Mouse (Mus musculus): ENCODE results near the gene Tmc2. TPM values are rescaled to one million over a fixed set of nuclear protein-coding genes. Genes with fewer than 3 reads are reported as not detected.

Gene Tmc2
- polyA plus RNA-seq, 1 experiment from 2014 or later: not detected

DNA sequence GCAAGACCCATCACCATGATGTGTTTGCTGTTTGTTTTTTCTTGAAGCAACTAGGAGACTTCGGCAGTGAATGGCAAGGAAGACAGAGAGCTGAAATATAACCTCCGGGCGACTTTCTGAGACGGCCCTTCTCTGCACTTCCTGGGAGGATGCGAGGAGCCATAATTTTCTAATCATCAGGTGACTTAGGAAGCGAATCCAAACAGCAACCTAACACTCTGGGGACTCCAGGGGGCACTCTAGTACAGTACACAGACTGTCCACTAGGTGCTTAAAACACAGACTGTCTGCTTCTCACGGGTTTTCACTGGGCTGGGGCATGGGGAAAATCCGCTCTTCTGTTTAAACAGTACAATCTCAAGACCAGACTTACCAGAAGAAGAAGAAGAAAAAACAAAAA lies 96.4 kb downstream of the Tmc2 start:
- H3K27ac ChIP-seq (ENCODE audit: low read depth): no peak overlapping the region
- TF ChIP-seq EP300 (IDR thresholded peaks at IDR 0.05; ENCODE audit: low read depth) (no peak), CTCF (IDR thresholded peaks at IDR 0.05; ENCODE audit: low read depth) (peak; percentile 91)
- DNase-seq (peak; percentile 60), ATAC-seq (peak; percentile 68)
- H3K4me1 ChIP-seq (ENCODE audit: insufficient read depth): peaks cover 2% of the 10 kb centered on the region; the same call in 1 of the 2 replicates
- no peak overlapping the region for H3K4me2 ChIP-seq (ENCODE audit: low read depth, low read length)
- WGBS (ENCODE audit: insufficient replicate concordance): 11% methylated on average over 8 of the region's 8 CpGs
- H3K36me3 ChIP-seq (replicated peaks; ENCODE audit: insufficient read depth, low read length): no peaks in the 10 kb centered on the region
- H3K4me3 ChIP-seq (ENCODE audit: low read depth, low read length): no peak overlapping the region
- no peaks in the 10 kb centered on the region for H3K9me3 ChIP-seq (ENCODE audit: low read length)
- peaks cover 38% of the 10 kb centered on the region for H3K27me3 ChIP-seq (ENCODE audit: insufficient read depth, low read length)
- no peak overlapping the region for H3K9ac ChIP-seq (replicated peaks)

DNA sequence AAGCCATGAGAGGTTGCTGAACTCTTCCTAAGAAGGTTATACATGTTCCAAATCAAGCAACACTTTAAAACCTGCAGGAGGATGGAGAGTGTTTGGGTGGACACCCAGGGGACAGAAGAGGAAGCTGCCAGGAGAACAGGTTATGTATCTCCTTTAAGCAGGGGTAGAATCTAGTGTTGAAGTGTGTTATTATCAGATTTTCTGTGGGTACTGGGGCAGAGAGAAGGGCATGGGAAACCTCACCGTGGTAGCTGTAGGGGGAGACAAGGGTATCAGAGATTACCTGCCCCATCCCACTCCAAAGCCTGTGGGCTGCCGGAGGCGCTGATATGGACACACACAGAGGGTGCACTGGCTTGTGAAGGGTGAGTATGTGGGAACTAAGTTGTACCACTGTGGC lies 98.0 kb downstream of the Tmc2 start:
- WGBS (ENCODE audit: insufficient replicate concordance): 42% methylated on average over 3 of the region's 3 CpGs
- Histone ChIP-seq H3K4me3 (ENCODE audit: low read depth, low read length) (no peak overlapping the region), H3K9ac (replicated peaks) (no peak overlapping the region), H3K27ac (ENCODE audit: low read depth) (no peak overlapping the region), H3K27me3 (ENCODE audit: insufficient read depth, low read length) (peaks cover 54% of the 10 kb centered on the region), H3K9me3 (ENCODE audit: low read length) (no peaks in the 10 kb centered on the region), H3K36me3 (replicated peaks; ENCODE audit: insufficient read depth, low read length) (no peaks in the 10 kb centered on the region), H3K4me2 (ENCODE audit: low read depth, low read length) (no peak overlapping the region), H3K4me1 (ENCODE audit: insufficient read depth) (peaks cover 2% of the 10 kb centered on the region; the same call in 1 of the 2 replicates)
- no peak for TF ChIP-seq EP300 (IDR thresholded peaks at IDR 0.05; ENCODE audit: low read depth)
- no peak for TF ChIP-seq CTCF (IDR thresholded peaks at IDR 0.05; ENCODE audit: low read depth)
- DNase-seq (no peak), ATAC-seq (no peak)

DNA sequence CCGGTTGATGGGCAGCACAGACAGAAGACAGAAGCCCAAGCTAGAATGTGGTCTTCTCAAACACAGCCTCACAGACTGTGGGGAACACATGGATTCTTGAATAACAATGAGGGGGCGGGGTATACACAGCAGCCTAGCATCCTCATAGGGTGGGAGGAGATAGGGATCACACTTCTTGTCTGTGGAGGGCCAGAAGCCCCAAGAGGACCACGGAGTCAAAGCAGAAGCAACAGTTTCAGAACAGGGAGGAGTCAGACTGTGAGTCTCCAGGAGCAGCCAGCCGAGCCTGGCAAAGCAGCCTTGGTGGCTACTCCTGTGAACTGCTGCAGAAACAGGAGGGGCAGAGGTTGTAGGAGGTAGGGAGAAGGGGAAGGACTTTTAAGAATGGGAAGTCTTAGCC lies 98.5 kb downstream of the Tmc2 start:
- H3K9me3 ChIP-seq (ENCODE audit: low read length): no peaks in the 10 kb centered on the region
- peaks cover 2% of the 10 kb centered on the region; the same call in 1 of the 2 replicates for H3K4me1 ChIP-seq (ENCODE audit: insufficient read depth)
- no peak for DNase-seq
- H3K4me2 ChIP-seq (ENCODE audit: low read depth, low read length): no peak overlapping the region
- H3K36me3 ChIP-seq (replicated peaks; ENCODE audit: insufficient read depth, low read length): no peaks in the 10 kb centered on the region
- no peak overlapping the region for H3K4me3 ChIP-seq (ENCODE audit: low read depth, low read length)
- 7% methylated on average over 4 of the region's 4 CpGs for WGBS (ENCODE audit: insufficient replicate concordance)
- no peak for ATAC-seq
- TF ChIP-seq EP300 (IDR thresholded peaks at IDR 0.05; ENCODE audit: low read depth) (no peak), CTCF (IDR thresholded peaks at IDR 0.05; ENCODE audit: low read depth) (no peak)
- no peak overlapping the region for H3K9ac ChIP-seq (replicated peaks)
- peaks cover 58% of the 10 kb centered on the region for H3K27me3 ChIP-seq (ENCODE audit: insufficient read depth, low read length)
- H3K27ac ChIP-seq (ENCODE audit: low read depth): no peak overlapping the region

DNA sequence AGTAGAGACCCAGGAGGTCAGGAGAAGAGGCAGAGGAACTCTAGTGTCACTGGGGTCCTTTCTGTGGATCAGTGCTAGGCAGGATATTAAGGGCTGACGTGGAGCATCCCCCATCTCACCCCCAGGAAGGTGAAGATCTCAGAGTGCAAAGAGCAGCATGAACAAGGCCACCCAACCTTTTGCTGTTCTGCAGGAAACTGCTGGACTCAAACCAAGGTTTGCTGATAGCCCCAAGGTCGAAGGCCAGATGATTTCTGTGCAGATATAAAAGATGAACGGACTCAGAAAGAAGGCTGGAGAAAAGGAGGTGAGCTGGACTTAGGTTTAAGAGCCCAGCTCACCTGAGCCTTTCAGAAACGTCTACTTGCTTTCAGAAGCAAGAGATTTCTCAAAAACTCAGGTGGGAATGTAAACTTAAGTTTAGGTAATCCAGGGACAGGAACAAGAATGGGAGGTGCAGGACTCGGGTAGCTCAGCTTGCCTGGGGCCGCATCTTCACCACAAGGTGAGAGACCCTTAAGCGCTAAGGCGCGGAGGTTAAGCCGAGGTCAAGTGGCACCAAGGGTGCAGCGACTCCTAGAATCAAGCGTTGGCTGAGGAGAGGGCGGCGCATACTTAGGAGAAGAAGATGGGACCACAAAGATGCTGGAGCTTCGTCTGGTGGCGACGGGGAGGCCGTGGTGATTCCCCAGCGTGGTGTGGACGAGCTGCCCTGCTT lies 99.4 kb downstream of the Tmc2 start:
- peaks cover 64% of the 10 kb centered on the region for H3K27me3 ChIP-seq (ENCODE audit: insufficient read depth, low read length)
- no peak overlapping the region for H3K27ac ChIP-seq (ENCODE audit: low read depth)
- 9% methylated on average over 20 of the region's 20 CpGs for WGBS (ENCODE audit: insufficient replicate concordance)
- H3K9ac ChIP-seq (replicated peaks): no peak overlapping the region
- peak overlapping the region; percentile 76 for H3K4me2 ChIP-seq (ENCODE audit: low read depth, low read length)
- TF ChIP-seq EP300 (IDR thresholded peaks at IDR 0.05; ENCODE audit: low read depth) (no peak), CTCF (IDR thresholded peaks at IDR 0.05; ENCODE audit: low read depth) (no peak)
- peak overlapping the region; percentile 56 for H3K4me3 ChIP-seq (ENCODE audit: low read depth, low read length)
- DNase-seq (no peak), ATAC-seq (no peak)
- H3K36me3 ChIP-seq (replicated peaks; ENCODE audit: insufficient read depth, low read length): no peaks in the 10 kb centered on the region
- no peaks in the 10 kb centered on the region for H3K9me3 ChIP-seq (ENCODE audit: low read length)
- H3K4me1 ChIP-seq (ENCODE audit: insufficient read depth): peaks cover 2% of the 10 kb centered on the region; the same call in 1 of the 2 replicates

DNA sequence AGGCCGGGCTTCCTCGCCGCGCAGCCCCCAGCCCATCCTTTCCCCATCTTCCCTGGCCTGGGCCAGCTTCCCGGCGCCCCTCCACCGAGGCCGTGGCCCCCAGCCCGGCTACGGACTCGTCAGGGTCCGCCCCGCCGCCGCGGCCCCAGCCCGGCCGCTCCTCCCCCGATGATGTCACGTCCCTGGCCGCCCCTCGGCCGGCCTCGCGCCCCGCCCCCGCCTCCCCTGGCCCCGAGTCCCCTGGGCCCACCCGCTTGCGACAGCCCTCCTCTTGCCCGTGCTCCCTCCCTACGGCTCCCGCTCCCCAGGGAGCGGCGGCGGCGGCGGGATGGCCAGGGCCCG lies 99.9 kb downstream of the Tmc2 start, which contains the start of gene Ebf4:
Gene Ebf4 (plus strand): TSS at position 234 of the 342 bp plus-strand sequence.
- H3K27me3 ChIP-seq (ENCODE audit: insufficient read depth, low read length): peaks cover 64% of the 10 kb centered on the region
- peak within 1 kb of the TSS; percentile 76 for H3K4me2 ChIP-seq (ENCODE audit: low read depth, low read length)
- WGBS (ENCODE audit: insufficient replicate concordance): 0% methylated on average over 12 of the region's 39 CpGs
- peak within 1 kb of the TSS; percentile 56 for H3K4me3 ChIP-seq (ENCODE audit: low read depth, low read length)
- H3K36me3 ChIP-seq (replicated peaks; ENCODE audit: insufficient read depth, low read length): no peaks in the 10 kb centered on the region
- DNase-seq (peak; percentile 31), ATAC-seq (no peak)
- no peak within 1 kb of the TSS for H3K27ac ChIP-seq (ENCODE audit: low read depth)
- H3K9me3 ChIP-seq (ENCODE audit: low read length): no peaks in the 10 kb centered on the region
- H3K4me1 ChIP-seq (ENCODE audit: insufficient read depth): peaks cover 2% of the 10 kb centered on the region; the same call in 1 of the 2 replicates
- TF ChIP-seq CTCF (IDR thresholded peaks at IDR 0.05; ENCODE audit: low read depth): no peak
- no peak for TF ChIP-seq EP300 (IDR thresholded peaks at IDR 0.05; ENCODE audit: low read depth)
- H3K9ac ChIP-seq (replicated peaks): peak within 1 kb of the TSS; percentile 17; the same call in 1 of the 2 replicates

DNA sequence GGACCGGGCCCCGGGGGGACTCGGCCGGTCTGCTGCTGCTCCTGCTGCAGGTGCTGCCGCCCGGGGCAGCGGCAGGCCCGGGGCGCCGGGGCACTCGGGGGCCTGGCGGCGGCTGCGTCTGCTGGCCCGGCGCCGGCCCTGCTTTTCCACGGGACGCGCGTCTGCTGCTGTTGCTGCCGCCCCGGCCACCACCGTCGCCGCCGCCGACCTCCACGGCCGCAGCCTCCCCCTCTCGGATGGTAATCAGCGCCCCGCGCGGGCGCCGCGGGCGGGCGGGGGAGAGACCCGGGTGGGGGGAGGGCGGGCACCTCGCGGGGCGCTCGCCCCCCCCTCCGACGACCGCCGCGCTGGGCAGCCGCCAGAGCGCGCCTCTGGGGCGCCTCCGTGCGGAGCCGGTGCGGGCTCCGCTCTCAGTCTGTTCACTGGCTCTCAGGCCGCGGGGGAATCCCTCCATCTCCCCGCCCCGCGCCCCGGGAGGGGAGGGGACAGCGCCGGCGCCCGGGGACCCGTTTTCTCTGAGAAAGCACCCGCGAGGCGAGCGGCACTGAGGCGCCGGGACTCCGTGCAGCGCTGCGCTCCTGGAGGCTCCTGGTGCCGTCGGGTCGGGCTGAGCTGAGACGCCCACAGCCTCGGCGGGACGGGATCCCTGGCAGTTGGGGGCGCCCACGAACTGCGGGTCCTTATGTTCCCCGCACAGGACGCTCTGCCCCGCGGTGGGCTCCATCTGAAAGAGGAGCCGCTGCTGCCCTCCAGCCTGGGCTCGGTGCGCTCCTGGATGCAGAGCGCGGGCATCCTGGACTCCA lies 100.5 kb downstream of the Tmc2 start:
- peaks cover 2% of the 10 kb centered on the region; the same call in 1 of the 2 replicates for H3K4me1 ChIP-seq (ENCODE audit: insufficient read depth)
- H3K27me3 ChIP-seq (ENCODE audit: insufficient read depth, low read length): peaks cover 64% of the 10 kb centered on the region
- 2% methylated on average over 58 of the region's 99 CpGs for WGBS (ENCODE audit: insufficient replicate concordance)
- H3K4me3 ChIP-seq (ENCODE audit: low read depth, low read length): peak overlapping the region; percentile 56
- peak overlapping the region; percentile 17; the same call in 1 of the 2 replicates for H3K9ac ChIP-seq (replicated peaks)
- peak; percentile 23 for DNase-seq
- no peaks in the 10 kb centered on the region for H3K36me3 ChIP-seq (replicated peaks; ENCODE audit: insufficient read depth, low read length)
- peak; percentile 43 for ATAC-seq
- no peak for TF ChIP-seq EP300 (IDR thresholded peaks at IDR 0.05; ENCODE audit: low read depth)
- TF ChIP-seq CTCF (IDR thresholded peaks at IDR 0.05; ENCODE audit: low read depth): no peak
- no peaks in the 10 kb centered on the region for H3K9me3 ChIP-seq (ENCODE audit: low read length)
- no peak overlapping the region for H3K27ac ChIP-seq (ENCODE audit: low read depth)
- H3K4me2 ChIP-seq (ENCODE audit: low read depth, low read length): peak overlapping the region; percentile 76

Data from liver, postnatal 0 days (tissue).